Mouse (Mus musculus) hindbrain, embryonic 14.5 days (tissue): ENCODE results near the gene Evc. TPM values are rescaled to one million over a fixed set of nuclear protein-coding genes. Genes with fewer than 3 reads are reported as not detected.

ENCODE experiments used
- ATAC-seq: fragments of 200-750 bp; cut with Nextera tagmentation; 2 replicates; pipeline ENCODE4 v1.8.0; 2017; ENCODE audit warnings: moderate number of reproducible peaks, mild to moderate bottlenecking, moderate TSS enrichment, moderate library complexity; ENCODE audit not compliant: low FRiP score
- DNase-seq: peaks from one replicate; pipeline ENCODE4 v3.0.0-alpha.2; 2015; ENCODE audit warnings: low spot score
- H3K27ac ChIP-seq: fragments of 300-500 bp; sonication (generic); 2 replicates; pipeline ENCODE4 v1.5.1; 2014; ENCODE audit warnings: mild to moderate bottlenecking, moderate library complexity
- H3K27me3 ChIP-seq: fragments of 300-500 bp; sonication (generic); 2 replicates; pipeline ENCODE4 v1.6.1; 2014; ENCODE audit warnings: mild to moderate bottlenecking, low read length, mixed read lengths; ENCODE audit not compliant: control insufficient read depth, insufficient read depth
- H3K36me3 ChIP-seq: fragments of 300-500 bp; sonication (generic); replicated peaks from 2 replicates; pipeline ENCODE4 v1.6.1; 2014; ENCODE audit not compliant: control insufficient read depth, insufficient read depth
- H3K4me1 ChIP-seq: fragments of 300-500 bp; sonication (generic); replicated peaks from 2 replicates; pipeline ENCODE4 v1.6.1; 2014; ENCODE audit warnings: antibody characterized with exemption, low read length, mixed read lengths; ENCODE audit not compliant: control insufficient read depth, insufficient read depth
- H3K4me2 ChIP-seq: fragments of 300-500 bp; sonication (generic); replicated peaks from 2 replicates; pipeline ENCODE4 v1.6.1; 2014; ENCODE audit warnings: mild to moderate bottlenecking, moderate library complexity
- H3K4me3 ChIP-seq: fragments of 300-500 bp; sonication (generic); replicated peaks from 2 replicates; pipeline ENCODE4 v1.5.1; 2014; ENCODE audit warnings: mild to moderate bottlenecking, low read length
- H3K9ac ChIP-seq: fragments of 300-500 bp; sonication (generic); 2 replicates; pipeline ENCODE4 v1.6.1; 2014
- H3K9me3 ChIP-seq: fragments of 300-500 bp; sonication (generic); 2 replicates; pipeline ENCODE4 v1.6.1; 2016; ENCODE audit warnings: low read length; ENCODE audit not compliant: control insufficient read depth
- WGBS: fragments of 180-500 bp; shearing (Covaris S2); extraction: QIAGEN DNeasy Blood & Tissue Kit; methylation state at CpG from one replicate; pipeline ENCODE4 v1.1.7; 2014; 5-methylcytosine and 5-hydroxymethylcytosine counted together
- polyA plus RNA-seq: library from polyadenylated mRNA; unstranded; fragments of >200 nt; fragmentation: Nextera tagmentation; extraction: Ambion mirVana; gene quantifications from 2 replicates; pipeline ENCODE4 v1.2.1, GENCODE M21; 2014

The Evc gene
- polyA plus RNA-seq, 1 experiment from 2014 or later = 2.4 TPM

DNA sequence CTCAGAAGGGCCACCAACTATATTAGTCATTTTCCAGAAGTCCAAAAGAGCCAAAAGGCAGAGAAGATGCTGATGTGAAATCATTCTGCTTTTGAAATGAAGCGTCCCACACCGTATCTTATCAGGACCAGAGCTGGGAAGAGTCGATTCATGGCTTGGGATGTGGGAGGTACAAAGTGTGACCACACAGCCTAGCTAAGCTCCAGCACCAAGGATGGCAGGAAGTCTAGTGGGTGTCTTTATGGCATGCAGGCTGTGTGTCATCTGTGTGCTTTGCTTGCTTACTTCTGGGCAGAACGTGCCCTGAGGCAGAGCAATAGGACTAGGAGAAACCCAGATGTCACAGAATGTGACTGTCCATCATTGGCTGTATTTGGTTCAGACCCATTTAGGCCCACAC, 15.9 kb downstream of the Evc start:
- no peak overlapping the region for H3K27ac ChIP-seq
- WGBS = 98% methylated on average over 4 of the region's 4 CpGs
- H3K36me3 ChIP-seq = peaks cover 4% of the 10 kb centered on the region; the same call in 1 of the 2 replicates
- H3K27me3 ChIP-seq = no peaks in the 10 kb centered on the region
- H3K4me3 ChIP-seq = no peak overlapping the region
- H3K4me2 ChIP-seq = no peak overlapping the region
- H3K9ac ChIP-seq = no peak overlapping the region
- ATAC-seq = no peak
- no peaks in the 10 kb centered on the region for H3K4me1 ChIP-seq
- peaks cover 6% of the 10 kb centered on the region for H3K9me3 ChIP-seq
- DNase-seq = no peak

DNA sequence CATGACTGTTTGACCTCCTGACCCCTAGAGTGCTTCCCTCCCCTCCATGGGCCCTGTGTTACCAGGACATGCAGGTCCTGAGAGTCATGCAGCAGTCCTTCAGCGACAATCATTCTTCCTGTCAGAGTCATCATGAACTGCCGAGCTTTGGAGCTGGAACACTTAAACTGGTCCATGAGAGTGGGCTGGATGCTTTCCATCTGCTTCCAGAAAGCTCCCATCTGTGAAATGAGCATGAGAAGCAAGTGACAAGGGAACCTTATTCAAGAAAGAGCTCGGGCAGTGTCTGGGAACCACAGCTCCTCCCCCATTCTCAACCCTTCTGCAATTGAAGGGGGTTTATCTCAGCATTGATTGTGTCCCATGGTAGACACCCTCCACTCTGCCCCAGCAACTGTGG, 16.5 kb downstream of the Evc start:
- H3K9ac ChIP-seq = no peak overlapping the region
- H3K27ac ChIP-seq = no peak overlapping the region
- WGBS = 73% methylated on average over 3 of the region's 3 CpGs
- H3K36me3 ChIP-seq = peaks cover 10% of the 10 kb centered on the region; the same call in 1 of the 2 replicates
- no peaks in the 10 kb centered on the region for H3K4me1 ChIP-seq
- no peaks in the 10 kb centered on the region for H3K27me3 ChIP-seq
- DNase-seq (no peak), ATAC-seq (no peak)
- H3K4me3 ChIP-seq = no peak overlapping the region
- H3K9me3 ChIP-seq = peaks cover 12% of the 10 kb centered on the region
- no peak overlapping the region for H3K4me2 ChIP-seq

- 91% methylated on average over 6 of the region's 6 CpGs for WGBS
- Histone ChIP-seq H3K4me2 (no peak overlapping the region), H3K9ac (no peak overlapping the region), H3K36me3 (peaks cover 23% of the 10 kb centered on the region; the same call in 1 of the 2 replicates), H3K4me3 (no peak overlapping the region), H3K4me1 (no peaks in the 10 kb centered on the region), H3K27me3 (no peaks in the 10 kb centered on the region), H3K9me3 (peaks cover 20% of the 10 kb centered on the region), H3K27ac (no peak overlapping the region)
- no peak for DNase-seq
- ATAC-seq = no peak
Observed at GRCm38 (mm10) chr5:37318715-37319114, 18.0 kb downstream of the Evc start.

DNA sequence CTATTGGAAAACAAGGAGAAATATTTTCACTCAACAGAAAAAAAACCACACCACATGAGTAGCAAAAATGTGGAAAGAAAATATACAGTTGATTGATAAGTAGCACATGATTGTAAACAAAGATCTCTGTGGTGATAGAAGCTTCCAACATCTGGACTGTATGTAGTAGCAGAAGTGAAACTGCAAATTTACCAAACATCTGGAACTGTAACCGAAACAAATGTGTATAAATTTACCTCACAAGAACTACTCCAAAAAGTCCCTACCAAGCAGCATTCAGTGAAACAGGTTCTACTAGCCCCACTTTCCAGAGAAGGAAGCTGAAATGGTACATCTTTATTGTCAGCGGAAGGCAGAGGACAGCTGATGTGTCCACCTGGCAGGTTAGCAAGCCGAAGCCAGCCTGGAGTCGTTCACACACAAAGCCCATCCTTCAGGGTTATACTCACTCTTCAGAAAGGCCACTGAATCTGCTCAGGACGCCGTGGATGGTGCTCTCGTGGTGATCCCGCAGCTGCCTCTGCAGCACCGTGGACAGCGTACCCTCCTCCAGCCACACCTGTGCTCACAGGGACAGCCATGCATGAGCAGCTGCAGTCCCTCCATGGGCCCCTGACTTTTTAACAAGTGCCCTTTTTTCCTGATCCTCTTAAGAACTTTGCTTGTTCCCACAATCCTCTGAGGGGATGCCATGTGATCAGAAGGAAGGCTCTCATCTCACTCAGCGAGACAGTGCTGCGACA, 23.5 kb downstream of the Evc start:
- no peak overlapping the region for H3K9ac ChIP-seq
- no peak for DNase-seq
- no peaks in the 10 kb centered on the region for H3K4me1 ChIP-seq
- no peaks in the 10 kb centered on the region for H3K27me3 ChIP-seq
- no peak for ATAC-seq
- H3K4me2 ChIP-seq = no peak overlapping the region
- H3K36me3 ChIP-seq = peaks cover 23% of the 10 kb centered on the region; the same call in 1 of the 2 replicates
- H3K4me3 ChIP-seq = no peak overlapping the region
- H3K9me3 ChIP-seq = peaks cover 20% of the 10 kb centered on the region
- H3K27ac ChIP-seq = no peak overlapping the region
- WGBS = 92% methylated on average over 12 of the region's 12 CpGs

DNA sequence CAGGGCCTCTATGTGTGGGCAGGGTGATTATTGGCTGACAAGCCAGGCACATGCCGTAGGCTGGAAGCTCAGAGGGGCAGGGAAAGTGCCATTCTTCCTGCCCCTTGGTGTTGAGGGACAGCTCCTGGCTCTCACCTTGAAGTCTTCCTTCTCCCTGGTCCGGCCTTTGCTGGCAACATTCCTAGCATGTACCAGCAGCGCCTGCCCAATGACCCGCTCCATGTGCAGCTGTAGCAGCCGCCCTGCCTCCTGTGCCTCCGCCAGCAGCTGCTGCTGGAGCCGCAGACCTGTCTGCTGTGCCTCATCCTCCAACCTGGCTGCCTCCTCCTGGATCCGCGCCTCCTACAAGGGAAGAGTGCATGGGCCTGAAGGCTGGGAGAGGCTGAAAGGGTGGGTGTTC, 26.7 kb downstream of the Evc start:
- ATAC-seq (no peak), DNase-seq (no peak)
- no peaks in the 10 kb centered on the region for H3K4me1 ChIP-seq
- H3K4me2 ChIP-seq = no peak overlapping the region
- no peak overlapping the region for H3K27ac ChIP-seq
- WGBS = 89% methylated on average over 9 of the region's 9 CpGs
- no peaks in the 10 kb centered on the region for H3K27me3 ChIP-seq
- H3K36me3 ChIP-seq = 0 out of 2 replicates have a peak, but pooled peaks cover 11% of the 10 kb centered on the region
- H3K4me3 ChIP-seq = no peak overlapping the region
- peaks cover 7% of the 10 kb centered on the region; the same call in 1 of the 2 replicates for H3K9me3 ChIP-seq
- no peak overlapping the region for H3K9ac ChIP-seq

DNA sequence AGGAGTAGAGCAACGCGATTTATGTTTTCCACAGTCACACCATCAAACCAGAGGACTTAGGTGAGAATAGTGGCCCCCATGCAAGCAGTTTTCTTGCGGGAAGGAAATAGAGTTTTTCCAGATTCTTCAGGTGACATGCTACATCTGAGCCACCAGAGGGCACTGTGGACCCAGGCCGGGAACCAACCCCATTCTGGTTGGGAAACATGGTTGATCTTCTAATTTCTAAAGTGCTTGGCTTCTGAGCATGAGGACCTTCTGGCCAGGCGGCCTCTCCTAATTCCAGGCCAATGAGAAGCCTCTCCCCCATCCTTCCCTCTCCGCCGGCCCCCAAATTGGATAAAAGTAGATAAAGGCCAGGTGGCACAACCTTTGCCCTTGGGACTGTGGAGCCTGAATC, 38.3 kb downstream of the Evc start:
- Histone ChIP-seq H3K9me3 (no peaks in the 10 kb centered on the region), H3K9ac (no peak overlapping the region), H3K27ac (no peak overlapping the region), H3K36me3 (no peaks in the 10 kb centered on the region), H3K4me2 (no peak overlapping the region), H3K27me3 (no peaks in the 10 kb centered on the region), H3K4me3 (no peak overlapping the region), H3K4me1 (no peaks in the 10 kb centered on the region)
- WGBS = 34% methylated on average over 7 of the region's 7 CpGs
- ATAC-seq (no peak), DNase-seq (peak; percentile 77)

- Histone ChIP-seq H3K4me3 (no peak overlapping the region), H3K9ac (no peak overlapping the region), H3K9me3 (no peaks in the 10 kb centered on the region), H3K4me1 (no peaks in the 10 kb centered on the region), H3K36me3 (peaks cover 13% of the 10 kb centered on the region), H3K27ac (no peak overlapping the region), H3K4me2 (no peak overlapping the region), H3K27me3 (no peaks in the 10 kb centered on the region)
- DNase-seq (peak; percentile 51), ATAC-seq (0 out of 2 replicates have a peak, but pooled peaks have one; percentile 26)
- WGBS = 67% methylated on average over 10 of the region's 10 CpGs
Observed at GRCm38 (mm10) chr5:37296717-37297116, 40.0 kb downstream of the Evc start.

- H3K27me3 ChIP-seq = no peaks in the 10 kb centered on the region
- no peak overlapping the region for H3K4me3 ChIP-seq
- no peak overlapping the region for H3K4me2 ChIP-seq
- ATAC-seq = no peak
- H3K36me3 ChIP-seq = peaks cover 70% of the 10 kb centered on the region
- DNase-seq = no peak
- no peak overlapping the region for H3K9ac ChIP-seq
- H3K9me3 ChIP-seq = no peaks in the 10 kb centered on the region
- H3K27ac ChIP-seq = no peak overlapping the region
- no peaks in the 10 kb centered on the region for H3K4me1 ChIP-seq
- WGBS = 73% methylated on average over 9 of the region's 9 CpGs
Observed at GRCm38 (mm10) chr5:37290983-37291382, 45.7 kb downstream of the Evc start.

DNA sequence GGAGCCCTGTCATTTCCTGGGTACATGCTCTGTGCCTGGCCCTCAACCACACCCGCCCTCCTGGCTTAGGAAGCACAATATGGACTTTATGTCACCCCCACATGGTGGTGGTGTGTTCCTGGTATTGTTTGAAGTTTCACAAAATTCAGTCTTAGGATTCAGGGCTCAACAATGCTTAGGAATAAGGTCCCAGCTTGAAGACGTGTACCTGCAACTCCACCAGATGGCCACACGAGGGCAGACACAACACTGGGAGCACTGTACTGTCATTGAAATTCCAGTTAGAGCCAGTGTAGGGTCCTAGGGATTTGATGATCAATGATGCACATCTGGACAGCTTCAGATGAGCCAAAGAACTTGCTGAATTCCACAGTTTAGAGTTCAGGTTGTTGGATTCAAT, 47.5 kb downstream of the Evc start:
- Histone ChIP-seq H3K4me2 (no peak overlapping the region), H3K9ac (no peak overlapping the region), H3K27me3 (no peaks in the 10 kb centered on the region), H3K27ac (no peak overlapping the region), H3K36me3 (peaks cover 87% of the 10 kb centered on the region), H3K4me1 (no peaks in the 10 kb centered on the region), H3K4me3 (no peak overlapping the region), H3K9me3 (no peaks in the 10 kb centered on the region)
- peak; percentile 79 for DNase-seq
- ATAC-seq = peak; percentile 32; the same call in 1 of the 2 replicates
- WGBS = 20% methylated on average over 3 of the region's 3 CpGs
